Mouse (Mus musculus) thymus, postnatal 10 days (tissue): ENCODE measurements at regions not wholly inside any gene's neighbourhood (a gene's known extent, or its start where the extent isn't known, plus 50 kb on each side); places are given as distances from the start of the nearest gene placed in this dataset.

Experiments
- DNase-seq, 2 experiments: peaks; one replicate each; pipeline ENCODE4 v3.0.0; 2021; ENCODE audit warnings: low spot score in 2 of 2

DNA sequence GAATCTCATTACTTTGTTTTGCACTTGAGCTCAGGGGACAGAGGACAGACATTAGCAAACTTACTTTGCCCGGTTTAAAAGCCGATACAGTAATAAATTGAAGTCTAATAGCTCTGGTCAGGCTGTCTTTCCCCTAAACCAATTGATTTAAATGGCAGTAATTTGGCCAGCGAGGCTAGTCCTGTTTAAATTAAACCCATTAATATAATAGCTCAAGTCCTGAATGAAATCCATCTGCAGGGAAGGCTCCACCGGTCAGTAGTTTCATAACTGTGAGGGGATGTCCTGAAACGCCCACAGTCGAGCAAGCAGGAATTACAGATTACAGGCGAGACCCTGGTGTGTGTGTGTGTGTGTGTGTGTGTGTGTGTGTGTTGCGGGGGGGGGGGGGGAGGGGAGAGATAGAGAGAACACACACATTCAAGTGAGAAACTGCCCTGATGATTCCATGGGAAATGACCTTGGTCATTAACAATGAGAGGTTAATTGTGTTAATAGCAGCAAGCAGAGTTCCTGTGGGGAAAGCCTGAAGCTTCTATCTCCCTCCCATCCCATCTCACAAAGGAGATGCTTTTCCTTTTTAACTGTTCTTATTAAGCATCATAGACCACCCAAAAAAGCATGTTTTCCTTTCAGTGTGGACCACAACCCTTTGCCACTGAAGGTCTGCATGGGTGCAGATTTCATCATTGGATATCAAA lies 294.0 kb upstream of the Tle4 start:
- no peak for DNase-seq

DNA sequence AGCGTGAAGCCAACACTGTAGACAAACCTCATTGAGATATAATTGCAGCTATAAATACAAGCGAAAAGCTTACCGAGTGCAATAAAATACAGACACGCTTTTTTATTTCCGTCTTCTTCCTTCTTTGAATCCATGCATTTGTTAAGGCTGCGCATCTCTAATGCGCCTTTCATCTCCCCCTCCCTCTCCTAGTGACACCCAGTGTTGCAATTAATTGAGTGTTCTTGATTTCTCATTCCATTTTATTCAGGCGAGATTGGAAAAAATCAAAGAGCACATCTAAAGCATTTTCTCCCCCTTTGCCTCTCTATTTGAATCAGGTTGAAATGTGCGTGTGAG lies 293.2 kb upstream of the Tle4 start:
- DNase-seq: no peak

DNA sequence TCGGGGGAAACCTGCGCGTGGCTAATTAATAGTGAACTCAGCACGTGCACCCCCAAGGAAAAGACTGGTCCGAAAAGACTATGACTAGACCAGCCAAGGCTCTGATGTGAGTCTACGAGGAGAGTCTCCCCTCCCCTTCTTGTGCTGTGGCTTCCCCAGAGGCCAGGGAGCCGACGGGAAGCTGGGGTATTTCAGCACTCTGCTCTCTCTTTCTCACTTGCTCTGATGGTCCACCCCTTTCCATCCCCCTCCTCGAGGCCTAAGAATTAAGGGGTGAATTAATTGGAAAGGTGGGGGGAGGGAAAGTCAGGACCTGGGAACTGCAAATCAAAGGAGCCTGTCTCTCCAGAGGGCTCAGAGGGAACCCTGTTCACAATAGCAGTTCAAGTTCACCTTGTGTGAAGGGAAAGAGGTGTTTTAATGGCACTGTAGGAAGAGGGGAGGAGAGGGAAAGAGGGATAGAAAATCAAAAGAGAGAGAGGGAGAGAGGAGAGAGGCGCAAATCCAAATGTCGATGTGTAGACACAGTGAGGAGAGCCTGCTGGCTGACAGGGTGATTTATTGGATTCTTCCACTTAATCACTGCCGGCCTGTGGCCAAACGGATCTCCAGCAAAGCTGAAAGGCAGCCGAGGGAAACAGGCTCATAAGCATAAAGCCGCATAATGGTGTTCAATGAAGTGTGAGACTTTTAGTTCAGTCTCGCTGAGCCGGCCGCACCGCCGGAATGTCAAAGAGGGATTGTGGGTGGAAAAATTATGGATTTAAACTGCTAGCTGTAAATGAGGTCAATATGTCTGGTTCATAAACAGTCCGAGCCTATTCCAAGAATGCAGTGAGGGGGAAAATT lies 292.6 kb upstream of the Tle4 start:
- DNase-seq: no peak

DNA sequence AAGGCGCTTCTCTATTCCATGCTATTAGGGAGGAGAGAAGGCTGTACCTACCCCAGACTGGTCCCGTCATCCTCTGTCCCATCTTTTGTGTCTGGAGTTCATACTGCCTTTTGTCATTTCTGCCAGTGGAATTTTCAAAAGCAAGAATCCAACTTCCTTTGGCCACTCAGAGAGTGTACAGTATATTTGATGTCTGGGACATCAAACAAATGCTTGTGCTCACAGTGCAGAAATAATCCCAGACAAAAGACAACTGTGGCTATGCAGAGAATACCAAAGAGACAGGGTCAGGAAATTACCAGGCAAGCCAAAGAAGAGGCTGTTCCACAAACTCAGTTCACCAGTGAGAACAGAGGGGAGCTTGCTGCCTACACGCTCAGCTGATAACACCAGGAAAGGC lies 291.9 kb upstream of the Tle4 start:
- no peak for DNase-seq

DNA sequence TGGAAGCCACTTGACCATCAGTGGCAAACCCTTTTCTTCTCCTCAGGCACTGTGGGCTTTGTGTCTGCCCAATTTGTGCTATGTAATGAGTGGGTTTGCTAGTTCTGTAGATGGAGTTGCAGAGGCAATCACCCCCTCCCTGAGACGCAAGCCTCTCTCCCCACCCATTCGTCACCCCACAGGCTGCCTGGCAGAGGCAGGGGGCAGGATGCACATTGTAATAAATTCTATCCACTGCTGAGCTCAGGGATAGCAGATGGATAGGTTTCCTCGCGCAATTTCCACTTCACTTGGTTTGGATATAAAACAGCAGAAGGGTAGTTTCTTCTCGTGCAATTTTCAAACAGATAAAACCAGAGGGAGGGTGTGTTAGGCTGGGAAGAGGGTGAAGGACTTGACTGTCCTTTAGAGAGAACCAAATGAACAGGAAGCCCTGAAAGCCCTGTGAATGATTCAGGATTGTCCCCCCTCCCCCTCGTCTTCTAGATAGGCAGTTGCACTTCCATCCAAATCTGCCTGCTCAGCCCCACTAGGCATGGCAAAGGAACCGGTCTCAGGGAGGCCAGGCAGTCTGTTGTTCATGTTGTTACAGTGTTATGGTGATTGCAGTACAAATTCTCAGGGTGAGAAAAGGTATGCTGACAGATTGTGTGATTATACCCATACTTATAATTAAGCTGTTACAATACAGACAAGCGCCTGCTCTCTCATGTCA lies 286.0 kb upstream of the Tle4 start:
- no peak for DNase-seq

DNA sequence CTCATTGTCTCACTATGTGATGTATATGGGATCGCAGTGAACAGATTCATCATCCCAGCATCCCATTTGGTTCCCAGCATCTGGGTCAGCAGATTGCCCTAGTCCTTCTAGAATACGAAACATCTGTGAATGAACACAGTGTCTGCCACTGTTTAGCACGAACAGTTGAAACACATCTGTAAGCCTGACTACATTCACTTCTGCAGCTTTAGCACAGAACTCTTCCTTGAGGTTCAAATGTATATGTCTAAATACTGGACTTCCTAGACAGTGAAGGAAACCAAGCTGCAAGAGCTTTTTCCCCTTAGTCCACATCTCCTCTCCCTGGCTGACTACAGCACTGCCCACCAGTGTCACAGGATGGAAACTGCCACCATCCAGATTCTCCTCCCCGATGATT lies 283.0 kb upstream of the Tle4 start:
- no peak for DNase-seq

DNA sequence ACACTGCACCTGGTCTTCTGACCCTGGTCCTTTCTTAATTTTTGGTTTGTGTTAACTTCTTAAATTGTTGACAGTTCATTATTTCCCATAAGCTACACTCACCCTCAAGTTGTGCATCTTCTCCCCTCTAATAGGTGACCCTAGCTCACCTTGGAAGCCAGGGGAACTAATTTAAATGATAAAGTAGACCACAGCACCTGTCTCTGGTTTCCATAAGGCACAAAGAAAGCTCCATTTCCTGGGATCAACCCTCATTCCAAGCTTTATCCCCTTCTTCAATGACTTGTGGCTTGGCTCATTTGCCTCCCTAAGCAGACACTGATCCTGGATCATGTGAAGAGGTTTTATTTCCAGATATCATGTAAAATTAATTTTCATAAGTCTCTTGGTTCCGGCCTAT lies 276.1 kb upstream of the Tle4 start:
- DNase-seq: no peak

DNA sequence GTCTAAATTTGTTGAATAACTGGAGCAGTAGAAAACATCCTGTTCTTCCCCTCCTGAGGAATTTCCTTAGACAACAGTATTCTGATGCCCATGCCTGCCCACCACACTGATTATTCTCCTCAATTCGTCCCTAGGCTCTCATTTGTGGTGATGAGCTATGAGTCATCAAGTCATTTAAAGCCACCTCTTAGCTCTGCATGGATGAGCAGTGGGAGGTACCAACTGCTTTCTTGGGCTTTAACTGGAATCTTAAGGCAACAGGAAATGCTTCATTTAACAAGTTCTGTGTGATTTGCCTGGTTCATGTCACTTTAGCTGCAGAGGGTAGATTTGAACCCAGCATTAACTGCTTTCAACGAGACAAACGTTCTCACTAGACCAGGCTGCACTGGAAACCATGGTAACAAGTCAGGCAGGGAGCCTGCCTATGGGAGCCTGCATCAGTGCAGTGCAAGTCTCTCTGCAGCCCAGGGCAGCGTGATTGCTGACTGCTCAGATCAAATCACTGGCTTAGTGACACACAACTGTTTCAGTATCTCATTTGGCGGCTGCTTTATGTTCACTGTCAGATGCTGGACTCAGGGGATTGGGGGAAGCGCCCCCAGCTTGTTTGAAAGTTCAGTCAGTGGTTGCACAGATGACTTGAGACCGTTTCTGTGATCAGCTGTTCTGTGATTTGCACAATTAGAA lies 273.5 kb upstream of the Tle4 start:
- no peak for DNase-seq

DNA sequence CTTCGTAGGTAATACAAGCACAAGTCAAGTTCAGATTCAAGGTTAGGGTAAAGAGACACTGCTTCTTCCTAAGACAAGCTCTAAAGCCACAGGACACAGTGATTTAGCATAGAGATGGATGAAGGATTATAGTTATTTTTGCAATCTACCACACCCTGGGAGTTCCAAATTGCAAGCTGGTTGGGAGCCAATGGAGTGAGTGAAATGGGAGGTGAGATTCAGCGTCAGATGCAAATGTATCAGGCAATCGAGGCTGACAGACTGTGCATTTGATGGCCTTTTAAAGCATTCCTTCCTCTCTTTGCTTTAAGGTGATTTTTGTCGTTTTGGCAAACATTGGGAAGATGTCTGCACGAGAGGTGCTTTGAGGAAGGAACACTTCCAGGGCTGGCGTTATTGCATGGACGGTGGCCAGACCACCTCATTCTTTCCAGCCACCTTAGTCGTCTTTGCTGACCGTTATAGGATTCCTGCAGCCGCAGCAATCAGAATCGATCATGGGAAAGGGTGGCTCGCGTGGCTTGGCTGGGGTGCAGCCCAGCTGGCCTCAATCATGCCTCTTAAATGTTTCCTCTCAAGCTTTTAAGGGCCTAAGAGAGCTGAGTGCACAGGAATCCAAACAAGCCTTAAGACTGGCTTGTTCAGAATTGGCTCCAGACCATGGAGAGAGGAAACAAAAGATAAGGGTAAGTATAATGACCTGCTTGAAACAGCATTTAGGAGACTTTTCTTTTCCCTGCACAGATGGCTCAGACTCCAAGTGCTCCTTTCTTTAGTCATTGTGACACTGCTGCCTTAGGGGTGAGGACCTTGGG lies 265.0 kb upstream of the Tle4 start:
- DNase-seq: no peak

DNA sequence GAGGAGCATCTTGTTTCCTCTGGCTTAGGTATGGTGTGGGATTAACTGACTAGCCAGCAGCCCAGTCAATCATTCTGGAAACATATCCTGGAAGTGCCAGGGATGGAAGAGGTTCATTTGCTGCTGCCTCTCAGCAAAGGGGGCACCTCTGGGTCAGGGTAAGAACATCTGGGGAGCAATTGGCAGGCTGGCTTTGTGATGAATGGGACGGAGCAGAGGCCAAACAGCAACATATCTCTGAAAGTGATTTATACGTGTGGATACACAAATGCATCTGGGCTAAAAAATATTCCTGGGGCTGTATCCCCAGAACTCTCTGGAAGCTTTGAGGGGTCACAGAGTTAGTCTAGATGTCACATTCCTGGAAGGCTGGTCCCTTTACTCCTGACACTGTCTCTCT lies 257.2 kb upstream of the Tle4 start:
- DNase-seq: no peak

DNA sequence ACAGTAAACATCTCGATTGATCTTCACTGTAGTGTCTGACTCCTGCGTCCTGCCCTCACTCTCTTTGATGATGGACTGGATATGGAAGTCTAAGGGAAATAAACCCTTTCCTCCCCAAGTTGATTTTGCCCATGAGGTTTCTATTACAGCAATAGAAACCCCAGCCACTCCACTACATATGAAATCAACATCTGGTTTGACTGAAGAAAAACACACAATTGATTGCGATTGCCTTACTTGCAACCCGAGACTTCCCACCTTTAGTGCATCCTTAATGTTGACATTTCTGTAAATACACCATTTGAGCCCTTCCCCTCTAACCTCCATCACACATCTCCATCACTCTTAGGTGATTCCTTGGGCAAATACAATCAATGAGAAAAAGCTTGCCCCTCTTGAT lies 255.6 kb upstream of the Tle4 start:
- DNase-seq: no peak

DNA sequence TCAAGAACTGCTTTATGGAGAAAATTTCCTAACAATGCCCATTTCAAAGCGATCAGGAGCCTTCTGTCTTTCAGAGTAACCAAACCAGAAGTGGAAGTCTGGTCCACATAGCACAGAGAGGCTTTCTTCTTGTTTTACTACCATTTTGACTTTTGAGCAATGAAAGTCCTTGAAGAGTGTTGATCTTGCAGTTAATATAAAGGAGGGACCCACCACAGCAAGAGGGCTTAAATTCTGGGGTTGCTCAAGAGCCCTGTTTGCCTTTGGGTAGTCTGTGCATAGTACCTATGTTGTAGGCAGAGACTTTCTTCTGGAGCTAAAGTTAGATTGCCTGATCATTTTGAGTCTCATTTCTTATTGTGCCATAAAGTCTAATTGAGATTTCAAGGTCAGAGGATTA lies 251.7 kb upstream of the Tle4 start:
- DNase-seq: no peak

DNA sequence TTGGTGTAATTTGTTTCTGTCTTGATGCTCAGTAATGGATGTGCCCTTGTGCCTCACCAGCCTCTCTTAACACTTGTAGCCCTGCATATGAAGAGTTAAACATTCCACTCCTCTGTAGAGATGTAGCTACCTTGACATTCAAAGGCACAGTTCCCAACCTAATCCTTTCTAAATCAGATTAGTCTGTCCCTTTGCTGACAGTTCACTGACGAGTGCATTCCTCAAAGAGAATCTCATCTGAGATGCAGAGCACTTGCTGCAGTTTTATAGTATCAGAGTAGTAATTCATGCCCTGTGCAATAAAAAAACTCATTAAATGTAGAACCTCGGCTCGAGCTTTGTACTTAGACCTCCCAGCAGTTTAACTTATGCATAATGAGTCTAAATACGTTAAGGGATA lies 249.3 kb upstream of the Tle4 start:
- DNase-seq: no peak

DNA sequence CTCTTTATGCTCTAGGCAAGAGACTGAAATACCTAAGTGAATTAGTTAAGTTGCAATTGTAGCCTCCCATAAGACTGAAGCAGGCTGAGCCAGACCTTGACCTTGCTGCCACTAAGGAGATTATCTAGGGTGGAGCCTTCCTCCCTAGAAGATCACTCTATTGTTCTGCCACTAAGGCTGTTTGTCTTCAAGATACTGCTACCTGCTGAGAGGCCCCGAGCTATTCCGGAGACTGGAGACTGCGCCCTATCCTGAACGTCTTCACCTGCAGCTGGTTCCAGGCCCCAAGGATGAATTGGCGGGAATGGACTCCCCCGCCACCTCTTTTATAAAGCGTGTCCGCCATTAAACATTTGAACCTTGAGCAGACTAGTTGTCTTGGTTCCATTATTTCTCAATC lies 237.8 kb upstream of the Tle4 start:
- no peak for DNase-seq

DNA sequence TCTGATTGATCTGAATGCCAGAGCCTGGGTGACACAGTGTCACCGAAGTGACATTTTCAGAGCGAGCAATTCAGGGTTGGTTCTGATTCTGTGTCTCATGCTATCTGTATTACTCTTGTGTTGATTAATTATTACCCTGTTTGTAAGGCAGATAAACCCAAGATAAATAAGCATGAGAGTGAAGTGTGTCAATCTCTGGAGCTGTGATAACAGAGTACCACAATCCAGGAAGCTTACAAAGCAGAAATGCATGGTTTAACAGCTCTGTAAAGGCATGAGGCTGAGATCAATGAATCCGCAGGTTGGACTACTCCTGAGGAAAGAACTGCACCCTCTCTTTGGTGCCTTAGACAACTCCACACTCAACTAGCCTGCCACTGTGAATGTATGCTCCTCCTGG lies 218.5 kb upstream of the Tle4 start:
- DNase-seq: no peak

DNA sequence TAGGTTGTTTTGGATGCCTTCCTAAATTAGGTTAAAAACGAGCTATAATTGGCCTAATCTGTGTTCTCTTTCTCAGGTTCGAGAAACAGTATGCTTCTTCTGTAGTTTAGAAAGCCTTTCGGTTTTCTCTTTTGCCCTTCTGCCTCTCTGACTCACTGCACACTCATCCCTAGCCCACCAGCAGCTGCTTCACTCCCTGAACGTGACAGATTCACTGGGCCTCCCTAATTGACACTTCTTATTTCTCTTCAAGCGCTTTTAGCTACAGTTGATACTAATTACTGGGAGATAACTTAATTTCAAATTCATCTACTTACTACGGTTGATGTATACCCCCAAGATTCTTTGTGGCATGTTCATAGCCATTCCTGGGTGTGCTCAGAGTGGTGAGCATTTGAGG lies 208.9 kb upstream of the Tle4 start:
- DNase-seq: no peak

DNA sequence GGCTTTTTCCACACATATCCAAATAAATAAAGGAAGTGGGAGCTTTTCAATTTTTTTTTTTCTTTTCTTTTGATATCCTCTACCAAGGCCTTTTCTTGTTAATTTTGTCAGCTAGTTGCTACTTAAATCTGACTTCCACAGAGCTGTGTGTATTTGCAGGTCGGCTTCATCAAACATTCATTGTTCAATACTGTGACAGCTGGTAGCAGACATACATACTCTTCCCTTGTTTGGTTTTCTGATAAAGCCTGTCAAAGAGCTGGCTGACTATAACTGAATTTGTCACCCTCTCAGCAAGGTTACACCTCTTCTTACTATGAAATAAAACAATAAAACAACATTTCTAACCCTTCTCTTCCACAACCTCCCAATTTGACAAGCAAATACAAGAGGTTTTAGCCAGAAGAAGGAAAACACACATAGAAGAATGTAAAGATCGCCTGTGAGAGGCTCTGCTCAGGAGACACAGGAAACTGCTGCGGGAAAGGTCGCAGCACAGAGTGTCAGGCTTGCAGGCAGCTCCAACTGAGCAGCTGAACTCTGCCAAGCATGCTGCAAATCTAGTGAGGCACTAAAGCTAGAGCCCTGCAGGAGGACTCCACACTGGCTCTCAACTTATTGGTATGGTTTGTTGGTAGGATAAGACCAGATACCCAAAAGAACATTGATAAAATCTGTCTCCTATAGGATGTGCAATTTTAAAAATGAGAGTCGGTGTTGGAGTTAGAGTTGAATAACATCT lies 205.2 kb upstream of the Tle4 start:
- no peak for DNase-seq

DNA sequence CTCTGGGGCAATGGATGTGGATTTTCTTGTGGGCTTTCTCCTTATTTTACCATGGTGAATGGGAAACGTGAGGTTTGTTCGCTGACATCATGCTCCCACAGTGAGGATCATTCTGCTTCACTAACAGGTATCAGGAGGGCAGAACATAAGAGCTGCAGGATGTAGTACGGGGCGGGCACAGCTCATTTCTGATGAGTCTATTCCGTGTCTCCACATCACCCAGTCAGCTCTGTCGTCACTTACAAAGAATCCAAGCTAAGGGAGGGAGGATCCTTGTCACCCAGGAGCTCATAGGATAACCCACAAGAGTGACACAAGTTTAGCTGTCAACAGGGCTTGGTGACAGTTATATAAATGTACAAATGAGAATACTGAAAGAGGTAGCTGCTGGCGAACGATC lies 203.8 kb upstream of the Tle4 start:
- DNase-seq: no peak

DNA sequence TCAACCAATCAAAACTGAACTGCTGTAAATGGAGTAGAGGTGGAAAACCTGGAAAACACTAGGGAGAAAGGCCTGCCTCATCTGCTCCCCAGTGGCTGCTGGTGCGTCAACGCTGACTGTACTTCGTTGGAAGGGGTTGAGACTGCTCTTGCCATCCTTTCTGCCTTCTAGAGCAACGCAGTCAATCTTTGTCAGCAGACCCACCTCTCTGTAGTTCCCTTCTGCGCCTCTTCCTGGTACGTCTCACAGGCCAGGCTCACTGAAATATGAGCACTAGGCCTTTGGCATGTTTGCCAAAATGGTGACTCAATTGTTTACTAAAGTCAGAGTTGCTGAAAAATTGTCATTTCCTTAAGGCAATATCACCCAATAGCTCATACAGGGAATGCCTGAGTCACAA lies 201.2 kb upstream of the Tle4 start:
- DNase-seq: no peak

DNA sequence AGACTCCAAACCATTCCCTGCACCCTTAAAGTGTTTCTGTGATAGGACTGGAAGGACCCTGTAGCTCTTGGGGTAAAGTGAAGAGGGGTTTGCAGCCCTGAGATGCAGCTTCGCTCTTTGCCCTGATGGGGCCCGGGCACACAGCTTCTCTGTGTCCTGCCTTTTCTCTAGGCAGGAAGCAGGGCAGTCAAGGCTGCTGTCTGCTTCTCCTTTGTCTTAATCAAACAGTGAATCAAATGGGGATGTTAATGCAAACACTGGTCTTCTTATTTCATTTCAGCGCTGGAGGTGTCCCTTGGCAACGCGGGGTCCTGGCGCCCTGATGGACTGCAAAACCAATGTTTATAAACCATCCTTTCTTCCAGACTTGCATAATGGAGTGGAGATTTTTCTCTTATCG lies 200.6 kb upstream of the Tle4 start:
- DNase-seq: no peak

DNA sequence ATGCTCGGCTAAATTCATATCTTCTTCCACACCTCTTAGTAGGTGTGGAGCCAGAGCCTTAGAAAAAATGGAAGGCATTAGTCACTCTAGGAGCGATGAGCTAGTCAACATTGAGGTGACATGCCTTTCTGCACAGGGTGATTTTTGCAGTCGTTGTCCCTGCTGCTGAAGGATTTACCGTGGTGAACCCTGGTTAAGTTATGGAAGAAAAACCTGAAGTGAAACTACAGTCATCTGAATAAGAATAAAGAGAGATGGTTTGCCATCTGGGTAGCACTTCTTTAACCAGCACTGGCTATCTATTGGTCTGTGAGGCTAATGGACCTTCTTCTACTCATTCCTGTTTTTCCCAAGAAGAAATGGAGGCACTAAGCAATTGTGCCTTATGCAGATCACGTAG lies 198.1 kb upstream of the Tle4 start:
- DNase-seq: no peak
